Mouse (Mus musculus): ENCODE measurements around the gene Syp.

The Syp gene

DNA sequence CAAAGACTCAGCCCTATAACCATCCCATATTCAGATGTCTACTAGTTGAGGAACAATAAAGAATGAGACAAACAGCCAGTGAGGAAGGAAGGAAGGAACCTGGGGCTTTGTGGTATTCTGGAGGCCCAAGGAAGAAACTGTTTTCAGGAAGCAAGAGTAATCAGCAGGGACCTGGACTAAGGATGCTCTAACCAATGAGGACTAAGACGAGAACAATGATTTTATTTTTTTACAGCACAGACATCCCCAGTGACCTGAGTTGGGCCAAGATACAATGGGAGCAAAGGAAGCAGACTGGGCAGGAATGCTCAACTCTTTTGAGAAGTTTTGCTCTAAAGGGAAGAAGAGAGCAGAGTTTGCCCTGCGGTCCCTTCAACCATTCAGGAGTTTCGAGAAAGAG lies 24.7 kb downstream of the Syp start:
- no peak for DNase-seq (ENCODE audit: low read depth)

DNA sequence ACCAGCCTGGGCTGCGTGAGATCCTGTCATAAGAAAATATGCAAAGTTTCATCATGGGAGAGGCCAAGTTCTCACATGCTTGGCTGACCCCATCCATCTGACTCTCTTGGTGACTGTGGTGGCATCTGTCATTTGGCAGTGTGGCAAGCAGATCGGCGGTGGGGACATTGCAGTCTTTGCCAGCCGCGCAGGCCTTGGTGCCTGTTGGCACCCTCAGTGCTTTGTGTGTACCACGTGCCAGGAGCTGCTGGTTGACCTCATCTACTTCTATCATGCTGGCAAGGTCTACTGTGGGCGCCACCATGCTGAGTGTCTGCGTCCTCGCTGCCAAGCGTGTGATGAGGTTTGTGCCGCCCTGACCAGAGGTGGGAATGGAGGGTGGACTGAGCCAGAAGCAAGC lies 26.5 kb downstream of the Syp start:
- no peak for DNase-seq (ENCODE audit: low read depth)

DNA sequence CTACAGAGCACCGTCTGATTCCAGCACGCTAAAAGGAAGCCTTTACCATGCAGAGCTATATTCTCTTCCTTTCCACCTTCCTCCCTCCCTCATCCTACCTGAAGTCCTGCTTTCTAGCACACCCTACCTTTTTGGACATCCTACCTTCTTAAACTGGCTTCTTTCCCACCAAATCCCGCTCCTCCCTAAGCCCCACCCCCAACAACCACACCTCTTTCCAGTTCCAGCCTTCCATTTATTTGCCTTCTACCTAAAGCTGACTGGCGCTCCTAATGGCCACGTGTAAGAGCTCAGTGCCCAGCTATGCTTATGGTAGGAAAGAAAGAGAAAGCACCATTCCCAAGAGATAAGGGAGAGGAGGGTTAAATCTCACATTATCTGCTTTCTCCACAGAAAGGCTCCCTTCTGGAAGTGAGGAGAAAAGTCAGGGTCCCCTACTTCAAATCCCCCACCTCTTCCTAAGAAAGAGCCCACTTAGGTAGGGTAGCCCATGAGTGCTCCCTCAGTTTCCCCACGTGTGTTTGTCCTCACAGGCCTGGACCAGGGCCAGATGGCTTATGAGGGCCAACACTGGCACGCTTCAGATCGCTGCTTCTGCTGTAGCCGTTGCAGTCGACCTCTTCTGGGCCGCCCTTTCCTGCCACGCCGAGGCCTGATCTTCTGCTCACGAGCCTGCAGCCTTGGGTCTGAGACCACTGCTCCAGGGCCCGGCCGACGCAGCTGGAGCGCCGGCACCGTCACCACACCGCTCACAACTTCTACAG lies 27.6 kb downstream of the Syp start:
- DNase-seq (ENCODE audit: low read depth) = no peak

DNA sequence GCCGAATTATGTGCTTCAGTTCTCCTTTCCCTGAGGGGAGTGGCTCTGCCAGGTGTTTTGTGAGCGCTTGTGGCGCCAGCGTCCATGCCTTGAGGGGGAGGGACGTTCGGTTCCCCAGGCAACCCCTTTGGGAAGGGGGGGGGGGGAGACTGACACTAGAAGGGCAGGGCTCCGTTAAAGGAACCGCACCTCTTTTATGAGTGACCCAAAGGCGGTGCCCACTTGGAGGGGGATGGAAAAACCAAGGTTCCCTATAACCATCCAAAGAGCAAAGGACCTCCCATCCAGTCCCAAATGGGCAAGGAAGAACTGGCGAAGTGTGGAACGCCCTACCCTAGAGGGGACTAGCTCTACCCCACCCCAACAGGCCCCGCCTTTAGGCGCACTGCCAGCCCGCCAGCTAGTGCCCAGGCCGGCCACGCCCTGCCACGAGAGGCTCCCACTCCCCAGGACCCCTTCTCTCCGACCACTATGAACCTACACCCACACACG lies 32.2 kb downstream of the Syp start:
- no peak for DNase-seq (ENCODE audit: low read depth)

DNA sequence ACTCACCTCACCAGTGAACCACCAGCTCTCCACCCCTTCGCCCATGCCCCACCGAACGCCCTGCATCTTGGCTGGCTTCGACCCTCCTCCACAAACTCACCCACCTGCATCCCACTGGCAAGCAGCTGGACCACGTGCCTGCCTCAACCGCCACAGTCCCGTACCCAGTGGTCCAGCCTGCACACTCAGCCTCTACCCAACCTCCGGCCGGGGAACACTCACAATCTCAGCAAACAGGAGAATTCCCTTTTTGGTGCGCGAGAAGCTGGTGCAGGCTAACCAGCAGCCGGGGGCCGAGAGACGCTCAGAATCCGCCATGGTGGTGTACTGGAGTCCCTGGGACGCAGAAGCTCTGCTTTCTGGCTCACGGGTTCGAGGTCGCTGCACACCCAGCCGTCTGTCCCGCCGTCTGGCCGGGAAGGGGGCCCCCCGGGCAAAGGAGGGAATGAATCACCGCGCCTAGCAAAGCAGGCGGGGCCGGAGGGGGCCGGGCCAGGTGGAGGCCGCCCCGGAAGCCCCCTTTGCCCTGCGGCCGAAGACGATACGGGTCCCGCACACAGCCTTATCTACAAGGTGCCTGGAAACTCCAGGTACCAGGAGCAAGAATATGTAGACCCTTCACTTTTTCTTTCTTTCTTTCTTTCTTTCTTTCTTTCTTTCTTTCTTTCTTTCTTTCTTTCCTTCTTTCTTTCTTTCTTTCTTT lies 32.8 kb downstream of the Syp start, which contains the start of gene Plp2:
Gene Plp2, minus strand, starts transcription at position 470 of the 703 bp plus-strand sequence.
- DNase-seq (ENCODE audit: low read depth) = no peak

DNA sequence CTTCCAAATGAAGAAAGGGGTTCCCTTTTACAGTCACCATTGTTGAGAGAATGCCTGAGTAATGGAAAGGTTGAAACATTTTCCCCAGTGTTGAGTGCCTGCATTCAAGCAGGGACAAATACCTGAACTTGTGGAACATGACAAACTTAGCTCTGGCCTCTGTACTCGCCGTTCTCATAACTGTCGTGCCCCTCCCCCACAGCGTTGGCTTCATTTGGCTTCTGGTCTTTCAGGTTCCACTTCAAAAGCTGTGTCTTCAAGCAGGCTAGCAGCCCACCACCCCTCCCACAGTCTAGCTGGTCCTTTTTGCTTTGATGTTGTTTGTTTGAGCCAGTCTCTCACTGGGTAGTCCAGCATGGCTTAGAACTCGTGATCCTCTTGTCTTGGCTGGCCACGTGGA lies 34.5 kb downstream of the Syp start:
- DNase-seq (ENCODE audit: low read depth) = no peak

DNA sequence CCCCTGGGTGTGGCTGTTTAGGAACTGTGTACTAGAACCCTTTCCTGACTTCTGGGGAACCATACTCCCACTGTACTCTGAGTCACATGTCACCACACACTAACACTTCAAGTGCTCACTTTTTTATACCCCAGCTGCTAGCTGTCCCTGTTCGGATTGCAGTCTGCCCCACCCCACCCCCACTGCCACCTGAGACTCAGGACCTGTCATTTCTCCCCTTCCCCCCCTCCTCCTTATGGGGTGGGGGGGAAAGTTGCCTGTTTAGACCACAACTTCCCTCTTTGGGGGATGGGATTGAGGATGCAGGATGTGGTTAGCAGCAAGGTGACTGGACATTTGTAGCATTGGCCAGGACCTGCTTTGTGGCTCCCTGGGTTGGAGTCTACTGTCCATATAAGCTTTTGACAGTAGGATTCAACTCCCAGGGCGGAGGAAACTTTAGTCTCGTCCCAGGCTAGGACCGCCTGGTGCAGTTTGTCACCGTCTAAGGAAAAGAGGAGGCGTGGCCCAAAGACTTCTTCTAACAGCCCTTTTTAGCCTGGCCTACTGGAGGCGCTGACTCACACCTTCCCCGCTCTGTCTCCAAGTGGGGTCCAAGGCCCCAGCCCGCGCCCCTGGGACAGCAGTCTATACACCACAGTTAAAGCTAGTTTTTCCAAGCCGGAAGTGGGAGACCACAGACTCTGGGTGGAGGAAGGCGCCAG lies 35.5 kb downstream of the Syp start:
- no peak for DNase-seq (ENCODE audit: low read depth)

DNA sequence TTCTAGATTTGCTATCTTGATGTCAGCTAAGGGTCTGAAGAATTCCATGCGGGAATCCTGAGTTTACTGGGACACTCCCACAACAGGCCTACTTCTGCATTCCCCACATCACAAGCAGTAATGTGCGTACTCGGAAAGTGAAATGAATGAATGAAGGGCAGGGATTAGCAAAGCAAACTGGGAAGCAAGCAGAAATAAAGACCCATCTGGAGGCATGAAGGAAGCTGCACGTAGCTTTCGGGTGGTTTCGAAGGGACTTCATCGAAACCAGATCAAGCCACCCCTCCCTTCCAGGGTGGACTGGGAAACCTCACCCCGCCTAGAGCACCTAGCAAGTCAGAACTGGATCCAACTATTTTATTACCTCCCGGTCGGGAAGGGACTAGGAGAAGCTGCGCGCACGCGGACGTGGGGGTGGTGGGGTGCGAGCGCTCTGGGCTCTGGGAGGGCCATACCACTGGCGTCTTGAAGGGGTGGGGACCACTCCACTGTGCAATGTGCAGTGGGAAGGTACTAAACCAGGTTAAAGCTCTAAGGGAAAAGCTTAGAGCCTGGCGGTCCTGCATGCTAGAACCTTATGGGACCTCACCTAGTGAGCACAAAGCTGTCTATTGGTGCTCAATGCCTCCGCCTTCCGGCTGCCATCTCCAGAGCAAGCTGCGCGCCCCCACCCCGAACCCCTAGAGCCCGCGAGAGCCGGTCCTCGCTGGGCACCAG lies 36.2 kb downstream of the Syp start:
- DNase-seq (ENCODE audit: low read depth) = no peak

DNA sequence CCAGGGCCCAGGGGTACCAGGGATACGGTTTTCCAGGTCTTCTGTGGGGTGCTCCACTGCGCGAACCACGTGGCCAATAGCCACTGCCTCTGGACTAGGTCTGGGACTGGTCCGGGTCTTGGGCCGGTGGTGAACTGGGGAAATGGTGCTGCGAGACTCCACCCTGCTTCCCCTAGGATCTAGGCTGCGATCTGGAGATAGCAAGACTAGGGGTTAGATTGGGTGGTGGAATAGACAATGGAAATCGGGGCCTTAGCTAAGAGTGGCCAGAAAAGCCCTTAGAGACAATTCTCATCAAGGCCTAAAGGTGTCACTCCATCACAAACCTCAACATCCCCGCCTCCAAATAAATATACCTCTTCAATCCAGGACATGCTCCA lies 36.7 kb downstream of the Syp start:
- DNase-seq (ENCODE audit: low read depth) = no peak

DNA sequence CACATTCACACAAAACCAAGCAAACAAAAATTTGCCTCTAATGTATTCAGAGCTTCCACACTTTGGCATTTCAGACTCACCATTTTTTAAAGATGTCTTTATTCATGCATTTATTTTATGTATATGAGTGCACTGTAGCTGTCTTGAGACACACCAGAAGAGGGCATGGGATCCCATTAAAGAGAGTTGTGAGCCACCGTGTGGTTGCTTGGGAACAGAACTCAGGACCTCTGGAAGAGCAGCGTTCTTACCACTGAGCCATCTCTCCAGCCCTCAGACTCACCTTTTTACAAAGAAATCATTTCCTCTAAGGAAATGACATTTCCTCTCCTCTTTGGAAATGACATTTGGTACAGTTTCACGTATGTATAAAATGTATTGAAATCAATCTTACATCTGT lies 40.7 kb downstream of the Syp start:
- no peak for DNase-seq (ENCODE audit: low read depth)

DNA sequence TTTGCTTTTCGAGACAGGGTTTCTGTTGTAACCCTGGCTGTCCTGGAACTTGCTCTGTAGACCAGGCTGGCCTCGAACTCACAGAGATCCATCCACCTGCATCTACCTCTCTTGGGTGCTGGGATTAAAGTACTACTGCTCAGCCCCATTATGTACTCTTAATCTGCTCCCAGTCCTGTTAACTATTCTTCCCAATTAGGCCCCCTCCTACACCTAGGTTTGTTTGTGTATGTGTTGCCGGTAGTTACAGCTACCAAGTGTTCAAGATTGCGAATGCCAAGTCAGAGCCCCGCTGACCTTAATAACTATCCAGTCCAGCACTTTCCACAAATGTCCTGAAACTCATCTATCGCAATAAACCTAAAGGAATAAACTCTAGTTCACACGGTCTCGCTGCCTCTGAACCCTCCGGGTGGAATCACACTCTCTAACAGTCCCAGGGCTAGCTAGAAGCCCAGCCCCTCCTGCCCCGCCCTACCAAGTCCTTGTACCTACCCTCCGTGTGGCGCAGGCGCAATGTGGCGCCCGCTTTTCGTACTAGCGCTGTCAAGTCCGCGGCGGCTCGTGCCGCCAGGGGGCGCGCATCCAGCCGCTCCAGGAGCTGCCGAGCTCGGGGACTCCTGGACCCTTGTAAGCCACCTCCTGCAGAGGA lies 41.3 kb downstream of the Syp start:
- DNase-seq (ENCODE audit: low read depth) = peak; percentile 71

DNA sequence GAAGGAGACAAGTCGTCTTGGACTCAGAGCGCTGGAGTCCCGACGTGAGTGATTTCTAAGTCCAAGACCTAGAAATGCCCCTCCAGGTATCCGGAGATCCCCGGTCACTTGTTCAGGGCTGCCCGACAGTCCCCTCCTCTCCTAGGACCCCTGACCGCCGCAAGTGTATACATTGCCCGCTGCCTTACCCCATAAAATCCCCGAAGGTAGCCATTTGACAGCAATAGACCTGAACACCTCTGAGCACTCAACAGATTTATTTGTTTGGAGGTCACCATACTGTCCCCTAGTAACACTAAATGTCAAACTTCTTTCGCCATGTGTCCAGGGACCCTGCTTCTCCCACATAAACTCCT lies 41.8 kb downstream of the Syp start:
- no peak for DNase-seq (ENCODE audit: low read depth)

DNA sequence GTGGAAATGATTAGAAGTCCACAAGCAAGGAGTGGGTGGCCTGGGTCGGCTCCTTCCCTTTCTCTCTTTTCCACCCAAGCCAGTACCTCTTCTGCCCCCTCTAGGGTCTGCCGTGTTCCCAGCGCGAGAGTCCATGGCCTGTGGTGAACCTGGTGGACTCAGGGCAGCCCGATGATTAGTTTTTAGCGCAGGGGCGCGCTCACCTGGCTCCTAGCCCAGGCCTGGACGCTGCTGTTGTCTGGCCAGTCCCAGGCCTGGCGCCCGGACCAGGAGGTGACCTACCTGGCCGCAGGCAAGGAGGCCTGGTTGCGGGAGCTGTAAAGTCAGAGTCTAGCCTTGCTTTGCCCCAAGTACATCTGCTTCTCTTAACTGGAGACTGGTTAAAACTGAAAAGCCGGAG lies 42.6 kb downstream of the Syp start, which contains the start of gene Magix:
Gene Magix, minus strand, starts transcription at position 388 of the 400 bp plus-strand sequence.
- no peak for DNase-seq (ENCODE audit: low read depth)

DNA sequence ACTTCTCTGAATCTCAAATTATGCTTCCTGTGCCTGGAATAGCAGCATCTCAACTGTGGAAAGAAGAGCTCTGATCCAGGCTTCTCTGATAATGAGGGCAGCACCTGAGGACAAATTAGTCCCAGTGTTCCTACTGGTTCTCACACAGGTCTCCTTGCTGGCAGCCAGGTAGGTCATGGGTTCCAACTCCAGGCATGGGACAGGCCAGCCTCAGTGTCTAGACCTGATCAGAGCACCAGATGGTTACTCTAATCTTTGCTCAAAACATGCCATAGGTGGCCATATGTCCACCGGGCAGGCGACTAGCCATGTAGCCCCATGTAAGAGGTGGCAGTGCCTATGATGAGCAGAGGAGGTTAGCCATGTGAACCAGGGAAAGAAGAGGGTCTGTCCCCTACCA lies 50.0 kb downstream of the Syp start:
- no peak for DNase-seq (ENCODE audit: low read depth)

DNA sequence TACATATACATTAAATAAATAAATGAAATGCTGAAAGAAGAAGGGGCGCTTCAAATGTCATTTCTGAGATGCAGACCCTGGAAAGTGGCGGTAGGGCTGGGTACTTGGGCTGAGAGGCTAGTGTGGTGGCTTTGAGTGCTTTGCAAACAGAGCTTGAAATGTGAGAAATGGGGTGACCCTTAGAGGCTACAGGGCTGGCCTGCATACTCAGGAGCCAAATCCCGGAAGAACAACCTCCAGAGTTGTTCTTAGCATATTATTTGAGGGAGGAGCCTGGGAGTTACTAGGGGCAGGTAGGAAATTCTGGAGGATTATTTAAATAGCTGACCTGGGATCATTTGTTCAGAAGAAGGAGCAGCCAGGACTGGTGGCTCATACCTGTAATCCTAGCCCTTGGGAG lies 52.2 kb downstream of the Syp start:
- no peak for DNase-seq (ENCODE audit: low read depth)

DNA sequence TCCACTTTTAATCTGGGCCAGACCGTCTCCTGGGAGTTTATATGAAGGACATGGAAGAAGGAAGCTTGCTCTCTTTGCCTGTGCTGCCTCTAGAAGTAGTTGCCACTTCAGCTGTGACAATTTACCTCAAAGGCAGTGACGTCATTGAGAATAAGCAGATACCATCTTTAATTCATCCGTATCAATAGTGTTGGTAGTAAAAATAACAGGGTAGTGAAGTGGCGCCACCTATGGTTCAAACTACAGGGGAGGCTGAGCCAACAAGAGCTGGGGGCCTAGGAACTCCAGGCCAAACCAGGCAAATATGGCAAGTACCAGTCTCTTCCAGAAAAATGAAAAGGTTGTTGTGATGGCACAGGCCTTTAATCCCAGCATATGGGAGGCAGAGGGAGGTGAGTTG lies 54.6 kb downstream of the Syp start:
- no peak for DNase-seq (ENCODE audit: low read depth)

DNA sequence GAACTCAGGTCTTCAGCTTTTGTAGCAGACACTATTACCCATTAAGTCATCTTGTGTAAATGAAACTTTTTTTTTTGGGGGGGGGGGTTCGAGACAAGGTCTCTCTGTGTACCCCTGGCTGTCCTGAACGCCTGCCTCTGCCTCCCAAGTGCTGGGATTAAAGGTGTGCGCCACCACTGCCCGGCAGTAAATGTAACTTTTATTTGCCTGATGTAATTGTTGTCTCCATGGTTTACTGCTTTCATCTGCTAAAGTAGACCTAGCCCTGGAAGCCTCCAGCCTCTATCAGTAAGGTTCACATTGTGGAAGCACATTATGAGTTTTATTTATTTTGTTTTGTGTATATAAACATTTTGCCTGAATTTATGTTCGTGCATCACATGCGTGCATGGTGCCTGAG lies 58.2 kb downstream of the Syp start:
- DNase-seq (ENCODE audit: low read depth) = no peak

DNA sequence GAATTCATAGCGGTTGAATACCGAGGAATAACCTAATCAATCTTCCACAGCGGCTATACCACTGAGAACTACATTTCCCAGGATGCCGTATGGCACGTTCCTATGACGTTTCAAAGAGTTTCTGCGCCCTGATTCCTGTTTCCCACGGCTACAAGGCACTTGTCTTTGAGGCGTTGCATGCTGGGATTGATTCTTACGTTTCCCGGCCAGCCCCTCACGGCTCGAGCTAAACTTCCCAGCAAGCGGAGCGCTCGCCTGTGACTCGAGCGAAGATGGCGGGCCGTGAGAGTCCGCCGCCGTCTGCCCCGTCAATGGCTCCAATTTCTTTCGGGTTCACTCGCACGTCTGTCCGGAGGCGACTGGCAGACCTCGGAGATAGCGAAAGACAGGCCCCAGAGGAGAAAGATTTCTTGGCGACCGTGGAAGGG lies 58.7 kb downstream of the Syp start, which contains the start of gene Gpkow:
Gene Gpkow, plus strand, starts transcription at position 178 of the 428 bp plus-strand sequence.
- peak; percentile 79 for DNase-seq (ENCODE audit: low read depth)

All from c-Kit-positive CD71-positive TER-119-negative erythroid progenitor cells, embryonic 14.5 days (primary cell).